Comparison of ENCODE assay signal across 13 mouse cellular contexts in genomic region chr17:80813194-80813593, GRCm38 (mm10).
"Had no signal": no experiment of that assay in that cellular context is flagged by ENCODE, and none has a peak within 500 bp of the region (broad histone marks: within the 10 kb centered on the region; RNA-seq: fewer than 3 reads in every experiment).

No protein-coding gene starts in this region.

- H3K36me3 ChIP-seq: hindbrain, embryonic 15.5 days; limb, embryonic 10.5 days; liver, embryonic 13.5 days; lung, embryonic 15.5 days; midbrain, embryonic 12.5 days; neural tube, embryonic 15.5 days had no signal

- ATAC-seq: inflammation-experienced regulatory T-cells, adult 6 months; liver, postnatal 0 days had no signal

- H3K4me3 ChIP-seq: hindbrain, embryonic 15.5 days; limb, embryonic 10.5 days; liver, embryonic 13.5 days; lung, embryonic 15.5 days; midbrain, embryonic 12.5 days; myocyte; neural tube, embryonic 15.5 days had no signal

- H3K27ac ChIP-seq: hindbrain, embryonic 15.5 days; limb, embryonic 10.5 days; liver, embryonic 13.5 days; lung, embryonic 15.5 days; midbrain, embryonic 12.5 days; neural tube, embryonic 15.5 days had no signal

- H3K4me1 ChIP-seq: hindbrain, embryonic 15.5 days; liver, embryonic 13.5 days; midbrain, embryonic 12.5 days; neural tube, embryonic 15.5 days had no signal

- H3K4me2 ChIP-seq: hindbrain, embryonic 15.5 days; liver, embryonic 13.5 days; lung, embryonic 15.5 days; midbrain, embryonic 12.5 days; neural tube, embryonic 15.5 days had no signal

- H3K9ac ChIP-seq: hindbrain, embryonic 15.5 days; liver, embryonic 13.5 days; liver, postnatal 0 days; lung, embryonic 15.5 days; midbrain, embryonic 12.5 days; neural tube, embryonic 15.5 days had no signal

- H3K27me3 ChIP-seq: hindbrain, embryonic 15.5 days; liver, embryonic 13.5 days; lung, embryonic 15.5 days; midbrain, embryonic 12.5 days; neural tube, embryonic 15.5 days had no signal

- H3K9me3 ChIP-seq: hindbrain, embryonic 15.5 days; limb, embryonic 10.5 days; liver, embryonic 13.5 days; lung, embryonic 15.5 days; neural tube, embryonic 15.5 days had no signal

- DNase-seq: kidney, adult 8-10 months; liver, embryonic 13.5 days; liver, postnatal 0 days; right cerebral cortex, adult 18-20 months; right cerebral cortex, postnatal 25 days; thymus, postnatal 4 days had no signal
